Mouse (Mus musculus): ENCODE measurements around the gene Ackr4. TPM values are rescaled to one million over a fixed set of nuclear protein-coding genes. Genes with fewer than 3 reads are reported as not detected.

The Ackr4 gene
- polyA plus RNA-seq, 1 experiment from 2014 or later, result 2.0 TPM

DNA sequence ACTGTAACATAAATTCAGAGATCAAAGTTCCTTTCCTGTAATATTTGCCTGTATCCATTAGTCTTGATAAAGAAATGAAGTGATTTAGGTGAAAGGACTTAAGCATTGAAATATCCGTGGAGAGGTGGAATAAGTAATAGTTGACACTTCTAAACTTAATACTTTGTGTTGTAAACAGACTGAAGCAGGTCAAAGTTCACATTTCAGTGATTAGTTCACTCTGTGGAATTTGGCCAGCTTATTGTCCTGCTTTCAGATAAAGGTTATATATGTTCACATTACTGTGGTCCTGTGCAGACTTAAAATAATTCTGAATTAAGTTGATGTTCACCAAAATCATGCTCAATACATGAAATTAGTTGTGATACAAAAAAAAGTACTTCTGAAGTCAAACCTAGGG, 62.2 kb downstream of the Ackr4 start:
- H3K4me3 ChIP-seq (ENCODE audit: low read length), result no peak overlapping the region
- peaks cover 16% of the 10 kb centered on the region for H3K4me1 ChIP-seq (ENCODE audit: insufficient read depth, low read length)
- no peaks in the 10 kb centered on the region for H3K9me3 ChIP-seq (ENCODE audit: low read length)
- no peak overlapping the region for H3K9ac ChIP-seq (replicated peaks; ENCODE audit: low read length)
- H3K4me2 ChIP-seq (replicated peaks; ENCODE audit: low read depth, low read length), result no peak overlapping the region
- peaks cover 9% of the 10 kb centered on the region; the same call in 1 of the 2 replicates for H3K36me3 ChIP-seq (ENCODE audit: insufficient read depth, low read length)
- H3K27me3 ChIP-seq (ENCODE audit: insufficient read depth, low read length), result no peaks in the 10 kb centered on the region
- no peak overlapping the region for H3K27ac ChIP-seq (ENCODE audit: low read length)
- ATAC-seq (ENCODE audit: low FRiP score, low TSS enrichment), result no peak
- 27% methylated on average over 1 of the region's 1 CpGs for WGBS

DNA sequence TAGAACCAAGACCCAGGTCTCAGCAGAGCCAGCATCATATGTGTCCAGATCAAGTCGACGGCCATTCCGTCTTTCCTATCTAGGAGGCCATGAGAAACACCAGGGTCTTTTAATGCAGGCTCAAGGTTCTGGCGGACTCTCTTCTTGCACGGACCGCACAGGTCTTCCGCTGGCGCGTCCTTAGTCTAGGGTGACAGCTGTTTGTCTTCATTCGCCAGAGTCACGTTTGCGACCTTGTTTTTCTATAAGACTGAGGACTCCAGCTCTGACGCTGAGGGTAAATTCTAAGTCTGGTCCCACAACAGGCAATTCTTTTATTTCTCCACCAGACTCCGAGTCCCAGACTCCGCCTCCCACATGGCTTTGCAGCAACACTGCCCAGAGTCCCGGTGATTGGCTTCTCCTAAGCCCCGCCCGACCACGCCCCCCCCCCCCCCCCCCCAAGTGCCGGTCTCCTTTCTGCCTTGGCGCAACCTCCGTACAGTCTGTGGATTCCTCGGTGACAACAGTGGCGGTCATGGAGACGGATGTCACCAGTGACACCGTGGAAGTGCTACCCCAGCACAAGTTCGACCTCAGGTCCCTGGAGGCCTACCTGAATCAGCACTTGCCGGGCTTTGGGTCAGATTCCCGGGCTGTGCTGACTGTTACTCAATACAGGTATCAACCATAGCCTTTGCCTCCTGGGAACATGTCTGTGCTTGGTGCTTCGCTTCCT, 63.3 kb downstream of the Ackr4 start, which contains the start of gene Acad11:
Acad11 (plus strand) TSS at position 134 of the 718 bp plus-strand sequence.
- under 1% methylated on average over 26 of the region's 30 CpGs for WGBS
- no peaks in the 10 kb centered on the region for H3K9me3 ChIP-seq (ENCODE audit: low read length)
- peak within 1 kb of the TSS; percentile 86 for H3K9ac ChIP-seq (replicated peaks; ENCODE audit: low read length)
- peaks cover 13% of the 10 kb centered on the region; the same call in 1 of the 2 replicates for H3K36me3 ChIP-seq (ENCODE audit: insufficient read depth, low read length)
- H3K27ac ChIP-seq (ENCODE audit: low read length), result peak within 1 kb of the TSS; percentile 77
- H3K27me3 ChIP-seq (ENCODE audit: insufficient read depth, low read length), result no peaks in the 10 kb centered on the region
- H3K4me2 ChIP-seq (replicated peaks; ENCODE audit: low read depth, low read length), result peak within 1 kb of the TSS; percentile 97
- peaks cover 16% of the 10 kb centered on the region for H3K4me1 ChIP-seq (ENCODE audit: insufficient read depth, low read length)
- H3K4me3 ChIP-seq (ENCODE audit: low read length), result peak within 1 kb of the TSS; percentile 69
- ATAC-seq (ENCODE audit: low FRiP score, low TSS enrichment), result peak; percentile 98

DNA sequence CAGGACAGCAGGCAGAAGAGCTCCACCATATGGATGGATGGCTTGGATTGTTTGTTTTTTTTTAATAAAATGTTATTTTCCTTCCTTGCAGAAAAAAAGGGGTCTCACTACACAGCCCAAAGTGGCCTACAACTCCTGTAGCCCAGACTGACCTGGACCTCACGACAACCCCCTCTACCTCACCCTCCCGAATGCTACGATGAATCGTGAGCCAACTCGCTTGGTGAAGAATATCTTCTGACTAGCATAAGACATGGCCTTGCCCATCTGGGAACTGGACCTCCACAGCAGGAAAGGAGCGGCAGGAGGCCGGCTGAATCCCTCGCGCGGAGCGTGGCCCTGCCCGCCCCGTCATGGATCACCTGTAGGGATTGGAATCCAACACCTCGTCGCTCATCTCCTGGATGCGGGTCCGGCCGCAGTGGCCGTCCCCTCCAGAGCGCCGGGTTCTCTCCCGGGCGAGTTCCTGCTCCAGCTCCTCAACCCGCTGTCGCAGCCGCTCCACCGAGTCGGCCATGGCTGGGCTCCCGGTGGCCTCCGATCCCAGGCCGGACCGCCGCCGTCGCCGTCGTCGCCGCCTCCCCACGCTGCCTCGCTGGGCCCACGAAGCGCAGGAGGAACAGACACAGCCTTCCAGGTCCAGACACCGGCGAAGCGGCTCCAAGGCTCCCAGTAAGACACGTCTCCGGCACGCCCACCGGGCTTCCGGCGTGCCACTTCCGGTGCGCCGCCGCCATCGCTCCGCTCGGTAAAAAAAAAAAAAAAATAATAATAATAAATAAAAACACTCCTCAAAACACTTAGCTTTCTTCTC, 64.1 kb downstream of the Ackr4 start, which contains the start of gene Uba5:
Uba5 (minus strand) TSS at position 705 of the 814 bp plus-strand sequence.
- Histone ChIP-seq H3K9me3 (ENCODE audit: low read length) (no peaks in the 10 kb centered on the region), H3K4me2 (replicated peaks; ENCODE audit: low read depth, low read length) (peak within 1 kb of the TSS; percentile 97), H3K9ac (replicated peaks; ENCODE audit: low read length) (peak within 1 kb of the TSS; percentile 86), H3K4me3 (ENCODE audit: low read length) (peak within 1 kb of the TSS; percentile 69), H3K36me3 (ENCODE audit: insufficient read depth, low read length) (peaks cover 20% of the 10 kb centered on the region; the same call in 1 of the 2 replicates), H3K4me1 (ENCODE audit: insufficient read depth, low read length) (peaks cover 16% of the 10 kb centered on the region), H3K27me3 (ENCODE audit: insufficient read depth, low read length) (no peaks in the 10 kb centered on the region), H3K27ac (ENCODE audit: low read length) (peak within 1 kb of the TSS; percentile 77)
- WGBS, result under 1% methylated on average over 59 of the region's 59 CpGs
- peak; percentile 86 for ATAC-seq (ENCODE audit: low FRiP score, low TSS enrichment)

DNA sequence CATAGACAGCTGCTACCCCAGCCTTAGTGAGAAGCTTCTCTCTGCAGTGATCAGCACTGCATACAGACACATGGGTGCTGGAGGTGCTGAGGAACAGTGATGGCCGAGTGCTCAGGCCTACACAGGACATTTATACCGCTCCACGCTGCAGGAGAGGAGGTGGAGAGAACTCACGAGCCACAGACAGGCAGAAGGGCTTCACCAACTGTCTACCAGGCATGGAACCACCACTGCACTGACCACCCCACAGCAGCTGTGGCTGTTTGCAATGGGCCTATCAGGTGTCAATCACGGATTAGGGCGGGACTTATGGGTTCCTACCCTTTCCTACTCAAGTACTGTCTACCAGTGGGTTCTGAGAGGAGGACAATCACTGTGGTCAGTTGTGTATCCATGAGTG, 75.7 kb downstream of the Ackr4 start:
- no peaks in the 10 kb centered on the region for H3K27me3 ChIP-seq (ENCODE audit: insufficient read depth, low read length)
- no peak overlapping the region for H3K4me2 ChIP-seq (replicated peaks; ENCODE audit: low read depth, low read length)
- H3K4me1 ChIP-seq (ENCODE audit: insufficient read depth, low read length), result no peaks in the 10 kb centered on the region
- 93% methylated on average over 6 of the region's 6 CpGs for WGBS
- H3K36me3 ChIP-seq (ENCODE audit: insufficient read depth, low read length), result peaks cover 70% of the 10 kb centered on the region
- no peak overlapping the region for H3K9ac ChIP-seq (replicated peaks; ENCODE audit: low read length)
- no peak overlapping the region for H3K4me3 ChIP-seq (ENCODE audit: low read length)
- ATAC-seq (ENCODE audit: low FRiP score, low TSS enrichment), result no peak
- no peak overlapping the region for H3K27ac ChIP-seq (ENCODE audit: low read length)
- H3K9me3 ChIP-seq (ENCODE audit: low read length), result no peaks in the 10 kb centered on the region

DNA sequence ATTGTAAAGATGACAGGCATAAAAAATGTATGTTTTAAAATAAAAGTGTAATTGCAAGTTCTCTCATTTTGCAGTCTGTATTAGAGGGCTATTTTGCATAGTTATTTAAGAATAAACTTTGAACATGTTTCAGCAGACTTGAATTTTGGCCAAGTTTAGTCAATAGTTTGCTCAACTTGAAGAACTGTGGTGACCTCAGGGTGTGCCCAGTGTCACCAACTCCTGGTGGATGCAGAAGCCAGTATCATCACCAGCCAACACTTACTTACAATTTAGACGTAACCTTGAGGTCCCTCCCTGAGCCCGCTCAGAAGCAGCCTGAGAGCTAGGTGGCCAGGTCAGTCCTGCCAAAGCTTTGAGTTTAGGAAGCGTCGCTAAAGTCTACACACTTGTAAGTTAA, 83.1 kb downstream of the Ackr4 start:
- Histone ChIP-seq H3K9me3 (ENCODE audit: low read length) (no peaks in the 10 kb centered on the region), H3K4me2 (replicated peaks; ENCODE audit: low read depth, low read length) (no peak overlapping the region), H3K4me1 (ENCODE audit: insufficient read depth, low read length) (no peaks in the 10 kb centered on the region), H3K9ac (replicated peaks; ENCODE audit: low read length) (no peak overlapping the region), H3K36me3 (ENCODE audit: insufficient read depth, low read length) (peaks cover 19% of the 10 kb centered on the region), H3K27me3 (ENCODE audit: insufficient read depth, low read length) (no peaks in the 10 kb centered on the region), H3K4me3 (ENCODE audit: low read length) (no peak overlapping the region), H3K27ac (ENCODE audit: low read length) (no peak overlapping the region)
- WGBS, result 86% methylated on average over 4 of the region's 4 CpGs
- ATAC-seq (ENCODE audit: low FRiP score, low TSS enrichment), result no peak

DNA sequence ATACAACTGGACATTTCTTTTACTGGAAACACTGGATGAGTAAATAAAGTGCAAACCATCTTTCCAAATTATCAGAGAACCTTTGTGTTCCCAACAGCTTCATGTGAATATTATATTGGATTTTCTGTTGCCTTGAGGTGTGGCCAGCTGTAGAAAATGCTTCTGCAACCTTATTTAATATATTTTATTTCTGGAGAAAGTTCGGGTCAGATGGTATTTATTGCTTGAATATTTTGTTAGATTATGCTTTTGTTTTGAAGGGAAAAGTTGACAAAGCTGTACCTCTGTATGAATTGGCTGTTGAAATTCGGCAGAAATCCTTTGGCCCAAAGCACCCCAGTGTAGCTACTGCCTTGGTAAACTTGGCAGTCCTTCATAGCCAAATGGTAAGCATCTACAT, 86.4 kb downstream of the Ackr4 start, which contains the start of gene Gm28305:
Gm28305 (plus strand) TSS at position 301 of the 400 bp plus-strand sequence.
- no peaks in the 10 kb centered on the region for H3K9me3 ChIP-seq (ENCODE audit: low read length)
- H3K4me1 ChIP-seq (ENCODE audit: insufficient read depth, low read length), result no peaks in the 10 kb centered on the region
- H3K4me3 ChIP-seq (ENCODE audit: low read length), result no peak within 1 kb of the TSS
- H3K27me3 ChIP-seq (ENCODE audit: insufficient read depth, low read length), result no peaks in the 10 kb centered on the region
- H3K27ac ChIP-seq (ENCODE audit: low read length), result no peak within 1 kb of the TSS
- ATAC-seq (ENCODE audit: low FRiP score, low TSS enrichment), result no peak
- H3K4me2 ChIP-seq (replicated peaks; ENCODE audit: low read depth, low read length), result no peak within 1 kb of the TSS
- H3K36me3 ChIP-seq (ENCODE audit: insufficient read depth, low read length), result peaks cover 23% of the 10 kb centered on the region
- 65% methylated on average over 2 of the region's 2 CpGs for WGBS
- no peak within 1 kb of the TSS for H3K9ac ChIP-seq (replicated peaks; ENCODE audit: low read length)

DNA sequence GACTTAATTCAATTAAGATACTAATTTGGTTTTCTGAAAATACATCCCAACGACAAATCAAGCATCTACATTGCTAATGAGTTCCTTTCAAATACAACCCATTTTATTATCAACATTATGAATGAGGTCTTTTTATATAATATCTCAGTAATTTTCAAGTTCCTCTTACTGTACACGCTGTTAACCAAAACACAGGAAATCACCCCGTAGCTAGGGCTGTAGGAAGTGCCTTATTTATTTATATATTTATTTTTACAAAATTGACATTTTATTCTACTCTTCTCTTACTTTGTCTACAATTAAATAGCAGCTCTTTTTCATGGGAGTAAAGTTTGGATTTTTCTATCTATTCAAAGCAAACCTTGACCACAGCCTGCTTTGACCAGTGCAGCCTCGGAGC, 87.0 kb downstream of the Ackr4 start:
- no peak overlapping the region for H3K4me3 ChIP-seq (ENCODE audit: low read length)
- no peaks in the 10 kb centered on the region for H3K4me1 ChIP-seq (ENCODE audit: insufficient read depth, low read length)
- WGBS, result 78% methylated on average over 4 of the region's 4 CpGs
- no peak overlapping the region for H3K27ac ChIP-seq (ENCODE audit: low read length)
- peaks cover 23% of the 10 kb centered on the region for H3K36me3 ChIP-seq (ENCODE audit: insufficient read depth, low read length)
- no peak for ATAC-seq (ENCODE audit: low FRiP score, low TSS enrichment)
- no peak overlapping the region for H3K9ac ChIP-seq (replicated peaks; ENCODE audit: low read length)
- no peaks in the 10 kb centered on the region for H3K9me3 ChIP-seq (ENCODE audit: low read length)
- H3K4me2 ChIP-seq (replicated peaks; ENCODE audit: low read depth, low read length), result no peak overlapping the region
- H3K27me3 ChIP-seq (ENCODE audit: insufficient read depth, low read length), result no peaks in the 10 kb centered on the region

DNA sequence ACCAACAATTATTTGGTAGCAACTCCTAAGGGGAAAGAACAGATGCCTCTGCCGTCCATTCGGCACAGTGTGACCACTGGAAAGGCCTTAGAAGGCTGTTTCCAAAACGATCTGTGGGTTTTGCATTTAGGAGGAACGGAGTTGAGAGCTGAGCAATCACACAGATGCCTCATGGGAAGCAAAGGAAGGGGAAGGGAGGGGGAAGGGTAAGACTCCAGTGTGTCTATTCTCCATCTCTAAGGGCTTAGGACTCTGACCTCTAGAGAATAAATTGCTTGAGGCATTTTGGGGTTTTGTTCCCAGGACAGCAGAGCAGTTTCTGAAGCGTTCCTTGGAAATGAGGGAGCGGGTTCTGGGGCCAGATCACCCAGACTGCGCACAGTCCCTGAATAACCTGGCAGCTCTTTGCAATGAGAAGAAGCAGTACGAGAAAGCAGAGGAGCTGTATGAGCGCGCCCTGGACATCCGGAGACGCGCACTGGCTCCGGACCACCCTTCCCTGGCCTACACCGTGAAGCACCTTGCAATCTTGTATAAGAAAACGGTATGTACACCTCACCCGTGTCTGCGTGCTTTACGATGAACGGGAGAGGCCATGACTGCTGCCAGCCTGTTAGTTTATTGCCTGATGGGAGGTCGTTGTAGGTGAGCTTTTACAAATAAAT, 87.6 kb downstream of the Ackr4 start:
- H3K4me2 ChIP-seq (replicated peaks; ENCODE audit: low read depth, low read length), result no peak overlapping the region
- H3K9me3 ChIP-seq (ENCODE audit: low read length), result no peaks in the 10 kb centered on the region
- no peaks in the 10 kb centered on the region for H3K4me1 ChIP-seq (ENCODE audit: insufficient read depth, low read length)
- no peak overlapping the region for H3K27ac ChIP-seq (ENCODE audit: low read length)
- no peak for ATAC-seq (ENCODE audit: low FRiP score, low TSS enrichment)
- no peaks in the 10 kb centered on the region for H3K27me3 ChIP-seq (ENCODE audit: insufficient read depth, low read length)
- 90% methylated on average over 21 of the region's 21 CpGs for WGBS
- peaks cover 23% of the 10 kb centered on the region for H3K36me3 ChIP-seq (ENCODE audit: insufficient read depth, low read length)
- H3K4me3 ChIP-seq (ENCODE audit: low read length), result no peak overlapping the region
- no peak overlapping the region for H3K9ac ChIP-seq (replicated peaks; ENCODE audit: low read length)

DNA sequence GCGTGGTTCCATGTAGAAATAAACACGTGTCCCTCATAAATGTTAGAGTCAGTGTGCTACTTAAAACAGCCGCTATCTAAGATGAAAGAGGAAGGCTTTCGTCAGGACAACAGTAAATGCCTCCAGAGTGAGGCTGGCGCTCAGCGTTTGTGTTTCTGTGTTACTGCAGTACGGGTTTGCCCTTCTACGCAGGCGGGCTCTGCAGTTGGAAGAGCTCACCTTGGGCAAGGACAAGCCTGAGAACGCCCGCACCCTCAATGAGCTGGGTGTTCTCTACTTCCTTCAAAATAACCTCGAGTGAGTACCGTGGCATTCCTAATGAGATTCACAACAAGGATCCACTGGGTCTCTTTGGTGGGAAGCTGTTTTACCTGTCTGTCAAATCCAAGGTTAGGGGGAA, 88.5 kb downstream of the Ackr4 start:
- 89% methylated on average over 13 of the region's 13 CpGs for WGBS
- Histone ChIP-seq H3K36me3 (ENCODE audit: insufficient read depth, low read length) (peaks cover 23% of the 10 kb centered on the region), H3K4me1 (ENCODE audit: insufficient read depth, low read length) (no peaks in the 10 kb centered on the region), H3K27me3 (ENCODE audit: insufficient read depth, low read length) (no peaks in the 10 kb centered on the region), H3K4me2 (replicated peaks; ENCODE audit: low read depth, low read length) (no peak overlapping the region), H3K4me3 (ENCODE audit: low read length) (no peak overlapping the region), H3K9ac (replicated peaks; ENCODE audit: low read length) (no peak overlapping the region), H3K9me3 (ENCODE audit: low read length) (no peaks in the 10 kb centered on the region), H3K27ac (ENCODE audit: low read length) (no peak overlapping the region)
- no peak for ATAC-seq (ENCODE audit: low FRiP score, low TSS enrichment)
